Mouse (Mus musculus) subcutaneous adipose tissue, adult 2 months (tissue): ENCODE data around the gene Fam219b. TPM values are rescaled to one million over a fixed set of nuclear protein-coding genes. Genes with fewer than 3 reads are reported as not detected.

ENCODE experiments used
- polyA plus RNA-seq: library from polyadenylated mRNA; depleted of rRNA; stranded (reverse); fragments of >200 nt; gene quantifications from 2 replicates; pipeline ENCODE4 v1.2.3, GENCODE M21; 2012; ENCODE audit warnings: low replicate concordance; rRNA removed

Gene Fam219b
- 9.7 and 18.3 TPM in 2 replicates for polyA plus RNA-seq

GRCm38 (mm10) chr9:57537044-57537727 is at the start of gene Fam219b:
TSS of gene Fam219b (plus strand) at chr9:57537528.

GRCm38 (mm10) chr9:57503622-57504380 is 33.5 kb upstream of the Fam219b start, which contains the start of gene Rpp25:
TSS of gene Rpp25 (plus strand) at chr9:57504026.

GRCm38 (mm10) chr9:57521056-57521911 is 16.0 kb upstream of the Fam219b start, which contains the start of gene Cox5a:
TSS of gene Cox5a (plus strand) at chr9:57521274.

GRCm38 (mm10) chr9:57552139-57552887 is 15.0 kb downstream of the Fam219b start, which contains the start of gene Mpi:
TSS of gene Mpi (minus strand) at chr9:57552763.

GRCm38 (mm10) chr9:57560861-57561710 is 23.8 kb downstream of the Fam219b start, which contains the start of gene Scamp2:
TSS of gene Scamp2 (plus strand) at chr9:57560943.

GRCm38 (mm10) chr9:57589224-57590126 is 52.1 kb downstream of the Fam219b start, which contains the start of gene Ulk3:
TSS of gene Ulk3 (plus strand) at chr9:57589452.

Other genes with a start within 250 kb of the Fam219b start
- 40.6 and 42.8 TPM in 2 replicates for gene Ppcdc, start 97.4 kb upstream of the Fam219b start, polyA plus RNA-seq
- gene Scamp5, start 69.5 kb upstream of the Fam219b start, polyA plus RNA-seq: 31.3 and 41.5 TPM in 2 replicates
- 0.64 and 2.9 TPM in 2 replicates for gene Rpp25, start 33.5 kb upstream of the Fam219b start, polyA plus RNA-seq
- gene Cox5a, start 16.3 kb upstream of the Fam219b start, polyA plus RNA-seq: 340 and 349 TPM in 2 replicates
- 36.8 and 58.0 TPM in 2 replicates for gene Mpi, start 15.2 kb downstream of the Fam219b start, polyA plus RNA-seq
- 80.3 and 132 TPM in 2 replicates for gene Scamp2, start 23.4 kb downstream of the Fam219b start, polyA plus RNA-seq
- gene Ulk3, start 51.9 kb downstream of the Fam219b start, polyA plus RNA-seq: 28.6 and 44.0 TPM in 2 replicates
- not detected in 2 replicates for gene Cplx3, start 68.8 kb downstream of the Fam219b start, polyA plus RNA-seq
- not detected in 2 replicates for gene Lman1l, start 83.2 kb downstream of the Fam219b start, polyA plus RNA-seq
- gene Csk, start 116.1 kb downstream of the Fam219b start, polyA plus RNA-seq: 55.4 and 57.6 TPM in 2 replicates
- gene Cyp1a2, start 146.2 kb downstream of the Fam219b start, polyA plus RNA-seq: 0.08 TPM in 1 of 2 replicates, not detected in the other
- gene Cyp1a1, start 150.4 kb downstream of the Fam219b start, polyA plus RNA-seq: 1.3 and 3.2 TPM in 2 replicates
- gene Edc3, start 171.0 kb downstream of the Fam219b start, polyA plus RNA-seq: 10.7 and 15.8 TPM in 2 replicates
- gene Clk3, start 228.3 kb downstream of the Fam219b start, polyA plus RNA-seq: 92.5 and 124 TPM in 2 replicates